ENCODE assay signal across 26 mouse cellular contexts in genomic region chr15:69441008-69441407, GRCm38 (mm10).
A peak's percentile ranks its signal among the peaks of the same experiment; 100 is the strongest.
DNase-seq lines count a peak whose midpoint lies in the region; ATAC-seq and TF ChIP-seq lines count a peak whose summit lies in the region.
"Had no signal": no experiment of that assay in that cellular context is flagged by ENCODE, and none has a peak within 500 bp of the region (broad histone marks: within the 10 kb centered on the region; RNA-seq: fewer than 3 reads in every experiment).

No protein-coding gene starts in this region.

- H3K4me2 ChIP-seq in forebrain, postnatal 0 days (ENCODE audit: low read depth), result no peak overlapping the region
- H3K4me2 ChIP-seq in forebrain, embryonic 11.5 days (ENCODE audit: low read depth, low read length, severe bottlenecking), result no peak overlapping the region
- H3K4me2 ChIP-seq: heart, embryonic 13.5 days; hindbrain, embryonic 14.5 days had no signal

- no peak overlapping the region for H3K4me3 ChIP-seq in forebrain, postnatal 0 days (ENCODE audit: low read depth, low read length)
- no peak overlapping the region for H3K4me3 ChIP-seq in forebrain, embryonic 11.5 days (ENCODE audit: low read depth, low read length)
- H3K4me3 ChIP-seq: forebrain, embryonic 10.5 days; heart, adult 2 months; heart, embryonic 10.5 days; heart, embryonic 13.5 days had no signal

- no peaks in the 10 kb centered on the region for H3K27me3 ChIP-seq in forebrain, postnatal 0 days (ENCODE audit: insufficient read depth, low read length)
- no peaks in the 10 kb centered on the region for H3K27me3 ChIP-seq in forebrain, embryonic 11.5 days (ENCODE audit: control insufficient read depth, insufficient read depth, low read length)
- H3K27me3 ChIP-seq: heart, embryonic 13.5 days had no signal

- no peak for TF ChIP-seq CTCF in forebrain, postnatal 0 days (IDR thresholded peaks at IDR 0.05; ENCODE audit: low read depth)

- no peak overlapping the region for H3K9ac ChIP-seq in forebrain, postnatal 0 days
- H3K9ac ChIP-seq in forebrain, embryonic 11.5 days (ENCODE audit: low read length), result no peak overlapping the region
- H3K9ac ChIP-seq: heart, embryonic 13.5 days; hindbrain, embryonic 14.5 days had no signal

- intact Hi-C loops in left cerebral cortex, postnatal 10 days (cut with DNase I), result no loop called here

- H3K27ac ChIP-seq in forebrain, postnatal 0 days (ENCODE audit: low read depth, low read length), result no peak overlapping the region
- H3K27ac ChIP-seq in forebrain, embryonic 11.5 days (ENCODE audit: low read depth, low read length), result no peak overlapping the region
- H3K27ac ChIP-seq: forebrain, embryonic 10.5 days; heart, adult 2 months; heart, embryonic 10.5 days; heart, embryonic 13.5 days; hindbrain, embryonic 14.5 days; hindbrain, postnatal 0 days had no signal

- no peaks in the 10 kb centered on the region for H3K4me1 ChIP-seq in forebrain, postnatal 0 days (ENCODE audit: insufficient read depth)
- no peaks in the 10 kb centered on the region for H3K4me1 ChIP-seq in forebrain, embryonic 11.5 days (replicated peaks; ENCODE audit: control insufficient read depth, insufficient read depth, low read length)
- H3K4me1 ChIP-seq: forebrain, embryonic 10.5 days; heart, embryonic 10.5 days; heart, embryonic 13.5 days had no signal

- H3K9me3 ChIP-seq in forebrain, postnatal 0 days (ENCODE audit: low read length), result no peaks in the 10 kb centered on the region
- H3K9me3 ChIP-seq in forebrain, embryonic 11.5 days (ENCODE audit: control insufficient read depth, low read length), result no peaks in the 10 kb centered on the region
- H3K9me3 ChIP-seq: forebrain, embryonic 10.5 days; heart, embryonic 10.5 days; heart, embryonic 13.5 days had no signal

- 61% methylated on average over 3 of the region's 3 CpGs for WGBS in forebrain, postnatal 0 days
- 83% methylated on average over 3 of the region's 3 CpGs for WGBS in forebrain, embryonic 11.5 days

- no peak for DNase-seq in forebrain, postnatal 0 days
- no peak for DNase-seq in forebrain, embryonic 11.5 days (ENCODE audit: low spot score)
- DNase-seq in left cerebral cortex, adult 11 months (ENCODE audit: low spot score), result peak; percentile 9
- DNase-seq in left cerebral cortex, postnatal 10 days (ENCODE audit: extremely low spot score in 1 of 2, low spot score in 2 of 2), result no peak
- DNase-seq in right cerebral cortex, adult 18-20 months, result peak; percentile 11
- no peak for DNase-seq in right cerebral cortex, postnatal 4 days
- peak; percentile 50 for DNase-seq in telencephalon, adult 2 months (ENCODE audit: low read depth, low spot score)
- DNase-seq in adrenal gland, adult 8-10 months, result no peak
- DNase-seq: adrenal gland, postnatal 10 days; adrenal gland, postnatal 36 days; cerebellum, adult 18-20 months; cerebellum, adult 9-10 months; cerebellum, postnatal 14 days; gastrocnemius, postnatal 10 days; gastrocnemius, postnatal 36 days; heart, adult 2 months; heart, postnatal 14 days; heart, postnatal 4 days had no signal

- ATAC-seq in forebrain, postnatal 0 days, result 0 out of 2 replicates have a peak, but pooled peaks have one; percentile 29
- ATAC-seq in forebrain, embryonic 11.5 days (replicated peaks; ENCODE audit: low FRiP score), result no peak
- ATAC-seq: activated CD4-positive, CD25-positive, alpha-beta regulatory T cell, adult 4 months; forebrain, embryonic 14.5 days; hindbrain, postnatal 0 days; inflammation-experienced regulatory T-cells, adult 6 months had no signal

- H3K36me3 ChIP-seq in forebrain, postnatal 0 days (ENCODE audit: insufficient read depth), result no peaks in the 10 kb centered on the region
- H3K36me3 ChIP-seq in forebrain, embryonic 11.5 days (ENCODE audit: control insufficient read depth, insufficient read depth, low read length), result no peaks in the 10 kb centered on the region
- H3K36me3 ChIP-seq: forebrain, embryonic 10.5 days; heart, embryonic 10.5 days; heart, embryonic 13.5 days had no signal

Comparison
In these comparisons a context has a peak if more than half of its experiments do, and no peak if none do; other contexts are left out.
1. DNase-seq: peak in left cerebral cortex, adult 11 months (single experiment), right cerebral cortex, adult 18-20 months (single experiment) and telencephalon, adult 2 months (single experiment); none in forebrain, postnatal 0 days (single experiment), forebrain, embryonic 11.5 days (single experiment), left cerebral cortex, postnatal 10 days (0 of 2), right cerebral cortex, postnatal 4 days (single experiment) and adrenal gland, adult 8-10 months (single experiment).